Mouse (Mus musculus) lung, postnatal 0 days (tissue): ENCODE data around the gene Tnfsf4.

ENCODE experiments used
- CTCF ChIP-seq: IDR thresholded peaks from 2 replicates; pipeline ENCODE4 v1.5.1; 2016; ENCODE audit warnings: antibody characterized with exemption, mild to moderate bottlenecking
- EP300 ChIP-seq: IDR thresholded peaks from 2 replicates; pipeline ENCODE4 v1.6.1; 2016; ENCODE audit warnings: antibody characterized with exemption, mild to moderate bottlenecking, control low read depth

DNA sequence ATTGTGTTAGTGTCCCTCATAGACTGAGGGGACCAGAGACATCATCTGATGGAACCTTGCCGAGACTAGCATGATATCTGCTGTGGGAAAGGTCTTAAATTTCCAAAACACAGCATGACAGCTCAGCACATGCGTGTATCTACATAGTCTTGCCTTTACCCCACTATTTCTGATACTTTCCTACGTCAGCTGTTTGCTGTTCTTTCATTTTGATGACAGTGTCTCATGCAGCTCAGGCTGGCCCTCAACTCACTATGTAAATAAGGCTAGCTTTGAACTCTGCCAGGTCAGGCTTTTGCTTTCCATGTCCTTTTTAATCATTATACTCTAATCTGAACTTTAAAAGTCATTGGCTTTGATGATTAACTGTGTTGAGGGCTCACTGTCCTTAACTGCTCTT, 16.6 kb upstream of the Tnfsf4 start:
- TF ChIP-seq EP300, result no peak
- TF ChIP-seq CTCF, result no peak
